Mouse (Mus musculus): Measurements from ENCODE around the gene Slu7. TPM values are rescaled to one million over a fixed set of nuclear protein-coding genes. Genes with fewer than 3 reads are reported as not detected.
A peak's percentile ranks its signal among the peaks of the same experiment; 100 is the strongest.

The Slu7 gene
- polyA plus RNA-seq, 1 experiment from 2014 or later = 56.0 TPM

- Histone ChIP-seq H3K36me3 (ENCODE audit: insufficient read depth, low read length) (no peaks in the 10 kb centered on the region), H3K4me2 (replicated peaks; ENCODE audit: low read depth, low read length) (no peak overlapping the region), H3K9me3 (ENCODE audit: low read length) (no peaks in the 10 kb centered on the region), H3K9ac (replicated peaks; ENCODE audit: low read depth) (no peak overlapping the region), H3K27me3 (replicated peaks; ENCODE audit: insufficient read depth, low read length) (no peaks in the 10 kb centered on the region), H3K27ac (ENCODE audit: low read length) (no peak overlapping the region), H3K4me3 (ENCODE audit: low read depth, low read length) (no peak overlapping the region), H3K4me1 (ENCODE audit: insufficient read depth, low read depth, low read length) (peaks cover 8% of the 10 kb centered on the region; the same call in 1 of the 2 replicates)
- no peak for TF ChIP-seq EP300 (IDR thresholded peaks at IDR 0.05)
- TF ChIP-seq CTCF (IDR thresholded peaks at IDR 0.05) = no peak
- no peak for DNase-seq (ENCODE audit: low spot score)
- ATAC-seq = no peak
- 22% methylated on average over 5 of the region's 5 CpGs for whole genome bisulfite sequencing
Observed at GRCm38 (mm10) chr11:43480561-43480960, 47.0 kb downstream of the Slu7 start.

- peak; percentile 56 for DNase-seq (ENCODE audit: low spot score)
- Histone ChIP-seq H3K4me2 (replicated peaks; ENCODE audit: low read depth, low read length) (no peak overlapping the region), H3K9me3 (ENCODE audit: low read length) (no peaks in the 10 kb centered on the region), H3K9ac (replicated peaks; ENCODE audit: low read depth) (no peak overlapping the region), H3K4me3 (ENCODE audit: low read depth, low read length) (no peak overlapping the region), H3K27me3 (replicated peaks; ENCODE audit: insufficient read depth, low read length) (no peaks in the 10 kb centered on the region), H3K36me3 (ENCODE audit: insufficient read depth, low read length) (no peaks in the 10 kb centered on the region), H3K4me1 (ENCODE audit: insufficient read depth, low read depth, low read length) (peaks cover 8% of the 10 kb centered on the region; the same call in 1 of the 2 replicates), H3K27ac (ENCODE audit: low read length) (no peak overlapping the region)
- peak; percentile 68 for ATAC-seq
- TF ChIP-seq EP300 (IDR thresholded peaks at IDR 0.05) (no peak), CTCF (IDR thresholded peaks at IDR 0.05) (no peak)
- 34% methylated on average over 3 of the region's 3 CpGs for WGBS
Observed at GRCm38 (mm10) chr11:43481672-43482522, 48.4 kb downstream of the Slu7 start.

DNA sequence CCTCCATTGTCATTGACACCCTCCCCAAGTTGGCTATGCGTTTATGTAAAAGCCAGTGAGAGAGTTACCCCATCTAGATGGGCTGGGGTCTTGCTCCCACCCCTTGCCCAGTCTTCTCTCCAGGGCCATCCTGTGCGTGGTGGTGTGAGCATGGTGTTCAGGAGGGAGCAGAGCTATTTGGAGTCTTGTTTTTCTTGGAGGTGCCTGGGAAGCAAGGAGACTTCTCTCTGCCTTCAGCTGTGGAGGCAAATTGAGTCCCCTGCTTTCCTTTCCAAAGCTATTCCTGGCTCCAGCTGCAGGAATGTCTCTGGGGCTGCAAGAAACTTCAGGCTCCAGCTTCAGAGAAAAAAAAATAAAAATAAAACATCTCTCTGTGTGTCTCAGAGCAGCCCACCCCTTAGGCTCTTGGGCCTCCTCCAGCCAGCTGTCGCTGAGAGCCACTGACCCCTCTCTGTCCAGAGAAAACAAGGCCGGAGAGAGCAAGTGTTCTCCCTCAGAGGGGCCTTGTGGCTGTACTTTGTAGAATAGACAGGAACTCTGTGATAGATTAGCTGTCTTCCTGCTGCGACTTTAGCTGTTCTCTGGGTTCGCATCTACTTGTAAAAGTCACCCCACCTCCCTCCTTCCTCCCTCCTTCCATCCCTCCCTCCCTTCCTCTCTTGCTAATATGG, 49.7 kb downstream of the Slu7 start:
- Histone ChIP-seq H3K4me2 (replicated peaks; ENCODE audit: low read depth, low read length) (no peak overlapping the region), H3K9me3 (ENCODE audit: low read length) (no peaks in the 10 kb centered on the region), H3K27me3 (replicated peaks; ENCODE audit: insufficient read depth, low read length) (no peaks in the 10 kb centered on the region), H3K9ac (replicated peaks; ENCODE audit: low read depth) (no peak overlapping the region), H3K4me1 (ENCODE audit: insufficient read depth, low read depth, low read length) (peaks cover 8% of the 10 kb centered on the region; the same call in 1 of the 2 replicates), H3K36me3 (ENCODE audit: insufficient read depth, low read length) (no peaks in the 10 kb centered on the region), H3K27ac (ENCODE audit: low read length) (no peak overlapping the region), H3K4me3 (ENCODE audit: low read depth, low read length) (no peak overlapping the region)
- DNase-seq (ENCODE audit: low spot score) (peak; percentile 53), ATAC-seq (peak; percentile 65)
- WGBS = 35% methylated on average over 6 of the region's 6 CpGs
- TF ChIP-seq CTCF (IDR thresholded peaks at IDR 0.05) (no peak), EP300 (IDR thresholded peaks at IDR 0.05) (no peak)

GRCm38 (mm10) chr11:43484057-43484456, 50.5 kb downstream of the Slu7 start:
- WGBS = 55% methylated on average over 4 of the region's 4 CpGs
- DNase-seq (ENCODE audit: low spot score) (no peak), ATAC-seq (no peak)

DNA sequence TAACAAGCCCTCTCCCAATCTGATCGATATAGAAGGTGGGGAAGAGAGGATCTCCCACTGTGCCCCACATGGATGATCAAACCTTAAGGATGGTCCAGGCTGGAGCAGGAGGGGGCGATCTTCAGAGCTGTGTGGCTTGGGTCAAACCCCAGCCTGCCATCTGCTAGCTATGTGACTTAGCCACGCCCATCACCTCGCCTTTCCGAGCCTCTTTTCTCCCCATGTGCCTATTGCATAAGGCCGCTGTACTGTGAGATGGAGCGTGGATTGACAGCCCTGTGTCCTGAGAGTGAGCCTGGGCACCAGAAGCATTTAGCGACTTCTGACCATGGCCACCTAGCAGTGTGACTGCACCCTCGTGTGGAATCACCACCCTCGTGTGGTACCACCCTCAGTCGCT, 51.1 kb downstream of the Slu7 start:
- TF ChIP-seq CTCF (IDR thresholded peaks at IDR 0.05) = no peak
- no peak for TF ChIP-seq EP300 (IDR thresholded peaks at IDR 0.05)
- no peaks in the 10 kb centered on the region for H3K36me3 ChIP-seq (ENCODE audit: insufficient read depth, low read length)
- no peaks in the 10 kb centered on the region for H3K9me3 ChIP-seq (ENCODE audit: low read length)
- H3K4me3 ChIP-seq (ENCODE audit: low read depth, low read length) = no peak overlapping the region
- no peak overlapping the region for H3K9ac ChIP-seq (replicated peaks; ENCODE audit: low read depth)
- ATAC-seq = no peak
- H3K27me3 ChIP-seq (replicated peaks; ENCODE audit: insufficient read depth, low read length) = no peaks in the 10 kb centered on the region
- H3K4me1 ChIP-seq (ENCODE audit: insufficient read depth, low read depth, low read length) = peaks cover 8% of the 10 kb centered on the region; the same call in 1 of the 2 replicates
- DNase-seq (ENCODE audit: low spot score) = peak; percentile 24
- 45% methylated on average over 11 of the region's 11 CpGs for WGBS
- H3K4me2 ChIP-seq (replicated peaks; ENCODE audit: low read depth, low read length) = no peak overlapping the region
- H3K27ac ChIP-seq (ENCODE audit: low read length) = no peak overlapping the region

More at GRCm38 (mm10) chr11:43484057-43484456, 50.5 kb downstream of the Slu7 start:
- TF ChIP-seq EP300 (IDR thresholded peaks at IDR 0.05) = no peak
- TF ChIP-seq CTCF (IDR thresholded peaks at IDR 0.05) = no peak
- Histone ChIP-seq H3K9me3 (ENCODE audit: low read length) (no peaks in the 10 kb centered on the region), H3K27ac (ENCODE audit: low read length) (no peak overlapping the region), H3K36me3 (ENCODE audit: insufficient read depth, low read length) (no peaks in the 10 kb centered on the region), H3K9ac (replicated peaks; ENCODE audit: low read depth) (no peak overlapping the region), H3K27me3 (replicated peaks; ENCODE audit: insufficient read depth, low read length) (no peaks in the 10 kb centered on the region), H3K4me2 (replicated peaks; ENCODE audit: low read depth, low read length) (no peak overlapping the region), H3K4me1 (ENCODE audit: insufficient read depth, low read depth, low read length) (peaks cover 8% of the 10 kb centered on the region; the same call in 1 of the 2 replicates), H3K4me3 (ENCODE audit: low read depth, low read length) (no peak overlapping the region)

DNA sequence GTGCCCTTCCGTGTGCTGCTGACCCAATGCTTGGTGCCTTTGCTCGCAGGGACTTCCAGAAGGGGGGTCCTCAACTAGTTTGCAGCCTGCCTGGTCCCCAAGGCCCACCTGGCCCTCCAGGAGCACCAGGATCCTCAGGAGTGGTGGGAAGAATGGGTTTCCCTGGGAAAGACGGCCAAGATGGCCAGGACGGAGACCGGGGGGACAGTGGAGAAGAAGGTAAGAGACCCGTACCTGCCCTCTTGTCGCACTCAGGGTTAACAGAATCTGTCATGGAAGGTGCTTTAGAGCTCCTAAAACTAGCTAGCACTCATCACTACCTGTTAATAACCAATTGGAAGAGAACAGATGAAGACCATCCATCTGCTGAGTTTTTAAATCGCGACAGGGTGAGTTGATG, 52.3 kb downstream of the Slu7 start:
- H3K9ac ChIP-seq (replicated peaks; ENCODE audit: low read depth) = no peak overlapping the region
- no peak for ATAC-seq
- no peak overlapping the region for H3K27ac ChIP-seq (ENCODE audit: low read length)
- no peaks in the 10 kb centered on the region for H3K27me3 ChIP-seq (replicated peaks; ENCODE audit: insufficient read depth, low read length)
- no peak for DNase-seq (ENCODE audit: low spot score)
- TF ChIP-seq CTCF (IDR thresholded peaks at IDR 0.05) = no peak
- TF ChIP-seq EP300 (IDR thresholded peaks at IDR 0.05) = no peak
- no peak overlapping the region for H3K4me3 ChIP-seq (ENCODE audit: low read depth, low read length)
- 83% methylated on average over 9 of the region's 9 CpGs for WGBS
- peaks cover 8% of the 10 kb centered on the region; the same call in 1 of the 2 replicates for H3K4me1 ChIP-seq (ENCODE audit: insufficient read depth, low read depth, low read length)
- H3K9me3 ChIP-seq (ENCODE audit: low read length) = no peaks in the 10 kb centered on the region
- no peak overlapping the region for H3K4me2 ChIP-seq (replicated peaks; ENCODE audit: low read depth, low read length)
- no peaks in the 10 kb centered on the region for H3K36me3 ChIP-seq (ENCODE audit: insufficient read depth, low read length)
